Mouse (Mus musculus): ENCODE measurements around the gene Sgtb. TPM values are rescaled to one million over a fixed set of nuclear protein-coding genes. Genes with fewer than 3 reads are reported as not detected.

Sgtb gene
- polyA plus RNA-seq, 1 experiment from 2014 or later, result 8.2 TPM

DNA sequence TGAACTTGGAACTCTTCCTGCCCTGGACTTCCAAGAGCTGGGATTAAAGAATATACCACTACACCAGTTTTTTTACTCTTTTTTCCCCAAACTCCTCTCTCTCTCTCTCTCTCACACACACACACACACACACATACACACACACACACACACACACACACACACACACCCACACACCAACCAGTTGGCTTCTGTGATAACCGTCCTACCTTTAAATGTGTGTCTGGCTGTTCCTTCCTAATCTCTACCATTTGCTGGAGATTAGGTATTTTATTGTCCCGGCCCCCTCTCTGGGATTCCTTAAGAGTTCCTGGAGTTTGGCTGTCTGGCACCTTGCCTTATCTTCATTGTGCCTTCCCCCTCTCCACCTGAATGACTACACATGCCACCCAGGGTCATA is 24.9 kb upstream of the Sgtb start:
- H3K9ac ChIP-seq, result no peak overlapping the region
- H3K36me3 ChIP-seq, result no peaks in the 10 kb centered on the region
- no peaks in the 10 kb centered on the region for H3K9me3 ChIP-seq
- H3K4me1 ChIP-seq, result no peaks in the 10 kb centered on the region
- no peaks in the 10 kb centered on the region for H3K27me3 ChIP-seq
- H3K4me3 ChIP-seq, result no peak overlapping the region
- ATAC-seq (ENCODE audit: low FRiP score, low read depth), result no peak
- 55% methylated on average over 2 of the region's 2 CpGs for WGBS
- H3K4me2 ChIP-seq (replicated peaks), result no peak overlapping the region
- H3K27ac ChIP-seq, result no peak overlapping the region

DNA sequence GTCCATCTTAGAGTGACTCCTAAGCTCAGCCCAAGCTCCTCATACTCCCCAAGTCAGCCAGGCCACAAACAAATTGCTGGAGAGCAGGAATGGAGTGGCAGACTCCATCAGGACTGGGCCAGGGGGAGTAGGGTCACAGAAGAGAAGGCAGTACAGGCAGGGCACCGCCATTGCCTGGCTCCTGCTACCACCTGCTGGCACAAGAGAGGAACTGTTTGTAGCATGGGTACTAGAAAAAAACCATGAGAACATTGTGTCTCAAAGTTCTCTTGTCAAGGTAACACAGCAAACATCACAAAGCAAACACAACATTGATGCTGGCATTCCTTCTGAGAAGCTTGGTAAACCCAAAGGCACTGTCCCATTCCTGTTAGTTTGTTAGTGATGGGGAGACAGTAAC is 20.2 kb upstream of the Sgtb start:
- Histone ChIP-seq H3K4me1 (no peaks in the 10 kb centered on the region), H3K36me3 (no peaks in the 10 kb centered on the region), H3K4me3 (no peak overlapping the region), H3K27me3 (no peaks in the 10 kb centered on the region), H3K27ac (no peak overlapping the region), H3K9ac (no peak overlapping the region), H3K9me3 (no peaks in the 10 kb centered on the region), H3K4me2 (replicated peaks) (no peak overlapping the region)
- 23% methylated on average over 1 of the region's 1 CpGs for WGBS
- ATAC-seq (ENCODE audit: low FRiP score, low read depth), result peak; percentile 78; the same call in 1 of the 2 replicates

- no peak overlapping the region for H3K27ac ChIP-seq
- ATAC-seq (ENCODE audit: low FRiP score, low read depth), result no peak
- no peaks in the 10 kb centered on the region for H3K9me3 ChIP-seq
- 21% methylated on average over 1 of the region's 1 CpGs for WGBS
- H3K36me3 ChIP-seq, result no peaks in the 10 kb centered on the region
- H3K4me3 ChIP-seq, result no peak overlapping the region
- H3K4me2 ChIP-seq (replicated peaks), result no peak overlapping the region
- H3K9ac ChIP-seq, result no peak overlapping the region
- H3K4me1 ChIP-seq, result peaks cover 7% of the 10 kb centered on the region; the same call in 1 of the 2 replicates
- no peaks in the 10 kb centered on the region for H3K27me3 ChIP-seq
Measured at GRCm38 (mm10) chr13:104091734-104092133, 17.8 kb upstream of the Sgtb start.

GRCm38 (mm10) chr13:104094531-104095385 is 14.8 kb upstream of the Sgtb start:
- Histone ChIP-seq H3K9me3 (no peaks in the 10 kb centered on the region), H3K4me2 (replicated peaks) (no peak overlapping the region), H3K4me1 (peaks cover 7% of the 10 kb centered on the region; the same call in 1 of the 2 replicates), H3K27ac (no peak overlapping the region), H3K9ac (no peak overlapping the region), H3K27me3 (no peaks in the 10 kb centered on the region), H3K36me3 (no peaks in the 10 kb centered on the region), H3K4me3 (no peak overlapping the region)
- ATAC-seq (ENCODE audit: low FRiP score, low read depth), result no peak
- 76% methylated on average over 11 of the region's 11 CpGs for WGBS

GRCm38 (mm10) chr13:104095955-104096354 is 13.6 kb upstream of the Sgtb start:
- Histone ChIP-seq H3K4me2 (replicated peaks) (no peak overlapping the region), H3K4me1 (peaks cover 7% of the 10 kb centered on the region; the same call in 1 of the 2 replicates), H3K9me3 (no peaks in the 10 kb centered on the region), H3K4me3 (no peak overlapping the region), H3K9ac (no peak overlapping the region), H3K27me3 (no peaks in the 10 kb centered on the region), H3K27ac (no peak overlapping the region), H3K36me3 (no peaks in the 10 kb centered on the region)
- no peak for ATAC-seq (ENCODE audit: low FRiP score, low read depth)
- WGBS, result 71% methylated on average over 7 of the region's 7 CpGs

GRCm38 (mm10) chr13:104097190-104097589 is 12.4 kb upstream of the Sgtb start:
- no peak for ATAC-seq (ENCODE audit: low FRiP score, low read depth)
- Histone ChIP-seq H3K9me3 (no peaks in the 10 kb centered on the region), H3K9ac (no peak overlapping the region), H3K36me3 (no peaks in the 10 kb centered on the region), H3K4me2 (replicated peaks) (no peak overlapping the region), H3K4me3 (no peak overlapping the region), H3K27me3 (no peaks in the 10 kb centered on the region), H3K4me1 (peaks cover 7% of the 10 kb centered on the region; the same call in 1 of the 2 replicates), H3K27ac (no peak overlapping the region)
- WGBS, result 93% methylated on average over 7 of the region's 7 CpGs

- Histone ChIP-seq H3K4me1 (no peaks in the 10 kb centered on the region), H3K4me2 (replicated peaks) (no peak overlapping the region), H3K9me3 (peaks cover 8% of the 10 kb centered on the region), H3K36me3 (no peaks in the 10 kb centered on the region; the same call in 1 of the 2 replicates), H3K27ac (no peak overlapping the region), H3K9ac (no peak overlapping the region), H3K4me3 (no peak overlapping the region), H3K27me3 (no peaks in the 10 kb centered on the region)
- no peak for ATAC-seq (ENCODE audit: low FRiP score, low read depth)
- 84% methylated on average over 4 of the region's 4 CpGs for WGBS
Measured at GRCm38 (mm10) chr13:104100416-104100815, 9.1 kb upstream of the Sgtb start.

DNA sequence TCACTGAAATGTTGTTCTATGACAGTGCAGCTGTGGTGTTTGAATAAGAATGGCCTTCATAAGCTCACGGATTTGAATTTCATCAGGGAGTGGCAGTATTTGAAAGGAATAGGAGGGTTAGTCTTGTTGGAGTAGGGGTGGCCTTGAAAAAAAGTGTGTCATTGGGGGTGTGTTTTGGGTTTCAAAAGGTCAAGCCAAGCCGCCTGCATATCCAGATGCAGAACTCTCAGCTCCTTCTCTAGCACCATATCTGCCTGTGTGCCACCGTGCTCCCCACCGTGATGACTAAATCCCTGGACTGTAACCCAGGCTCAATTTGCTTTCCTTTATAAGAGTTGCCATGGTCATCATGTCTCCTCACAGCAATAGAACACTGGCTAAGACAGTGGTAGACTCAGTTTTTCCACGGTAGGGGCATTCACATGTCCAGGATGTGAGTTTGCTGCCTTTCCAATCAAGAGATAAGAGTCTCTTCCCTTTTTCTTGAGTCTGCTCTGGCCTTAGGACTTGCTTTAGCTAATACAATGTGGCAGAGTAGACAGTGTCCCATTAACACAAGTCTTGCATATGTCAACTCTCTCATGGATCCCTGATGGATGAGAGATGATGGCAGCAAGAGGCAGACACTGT is 7.8 kb upstream of the Sgtb start:
- H3K4me1 ChIP-seq, result no peaks in the 10 kb centered on the region
- H3K4me2 ChIP-seq (replicated peaks), result no peak overlapping the region
- H3K36me3 ChIP-seq, result no peaks in the 10 kb centered on the region; the same call in 1 of the 2 replicates
- H3K9ac ChIP-seq, result no peak overlapping the region
- no peak overlapping the region for H3K27ac ChIP-seq
- 90% methylated on average over 5 of the region's 5 CpGs for WGBS
- H3K27me3 ChIP-seq, result no peaks in the 10 kb centered on the region
- peaks cover 8% of the 10 kb centered on the region for H3K9me3 ChIP-seq
- H3K4me3 ChIP-seq, result no peak overlapping the region
- no peak for ATAC-seq (ENCODE audit: low FRiP score, low read depth)

DNA sequence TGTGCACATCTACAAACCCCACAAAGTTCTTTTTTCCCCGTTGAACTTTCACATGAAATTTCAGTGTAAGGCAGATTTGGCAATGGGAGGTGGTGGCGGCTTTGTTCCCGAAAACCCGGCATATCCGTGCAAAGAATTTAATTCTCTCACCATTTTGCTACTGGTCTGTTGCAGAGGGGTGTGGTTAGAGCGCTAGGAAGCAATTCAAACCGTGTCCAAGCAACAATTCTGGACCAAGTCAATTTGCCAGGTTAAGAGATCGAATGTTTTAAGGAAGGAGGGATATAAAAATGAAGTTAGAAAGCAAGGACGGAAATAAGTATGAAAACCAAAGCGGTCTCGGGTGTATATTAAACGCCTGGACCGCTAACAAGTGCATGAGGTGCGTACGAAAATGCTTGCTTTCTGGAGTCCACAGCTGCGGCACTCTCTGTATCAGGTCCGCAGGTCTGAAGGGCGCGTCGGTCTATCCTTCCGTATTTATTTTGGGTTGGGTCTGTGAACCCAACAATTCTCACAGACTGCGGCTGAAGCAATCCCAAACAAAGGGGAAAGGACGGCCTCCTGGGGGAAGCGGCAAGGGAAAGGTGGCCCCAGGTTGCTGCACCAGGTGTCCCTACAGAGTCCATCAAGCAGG is 772 bp upstream of the Sgtb start:
- H3K27me3 ChIP-seq, result no peaks in the 10 kb centered on the region
- peaks cover 8% of the 10 kb centered on the region for H3K9me3 ChIP-seq
- H3K4me2 ChIP-seq (replicated peaks), result peak overlapping the region; percentile 95
- peak overlapping the region; percentile 84 for H3K4me3 ChIP-seq
- ATAC-seq (ENCODE audit: low FRiP score, low read depth), result peak; percentile 12
- H3K36me3 ChIP-seq, result peaks cover under 1% of the 10 kb centered on the region
- H3K27ac ChIP-seq, result 0 out of 2 replicates have a peak overlapping the region, but pooled peaks have one; percentile 48
- H3K4me1 ChIP-seq, result peaks cover 11% of the 10 kb centered on the region
- 1% methylated on average over 24 of the region's 24 CpGs for WGBS
- peak overlapping the region; percentile 67 for H3K9ac ChIP-seq

GRCm38 (mm10) chr13:104109816-104110521 is 428 bp downstream of the Sgtb start:
- no peaks in the 10 kb centered on the region for H3K27me3 ChIP-seq
- peaks cover 11% of the 10 kb centered on the region for H3K4me1 ChIP-seq
- H3K36me3 ChIP-seq, result peaks cover 10% of the 10 kb centered on the region
- H3K9me3 ChIP-seq, result no peaks in the 10 kb centered on the region
- H3K4me2 ChIP-seq (replicated peaks), result peak overlapping the region; percentile 95
- H3K27ac ChIP-seq, result 0 out of 2 replicates have a peak overlapping the region, but pooled peaks have one; percentile 33
- WGBS, result 2% methylated on average over 38 of the region's 38 CpGs
- peak overlapping the region; percentile 84 for H3K9ac ChIP-seq
- peak; percentile 80 for ATAC-seq (ENCODE audit: low FRiP score, low read depth)
- peak overlapping the region; percentile 84 for H3K4me3 ChIP-seq

GRCm38 (mm10) chr13:104110526-104110925 is 985 bp downstream of the Sgtb start:
- no peak for ATAC-seq (ENCODE audit: low FRiP score, low read depth)
- peaks cover 11% of the 10 kb centered on the region for H3K4me1 ChIP-seq
- 52% methylated on average over 7 of the region's 7 CpGs for WGBS

More at GRCm38 (mm10) chr13:104110526-104110925, 985 bp downstream of the Sgtb start:
- Histone ChIP-seq H3K9ac (peak overlapping the region; percentile 84), H3K9me3 (no peaks in the 10 kb centered on the region), H3K4me2 (replicated peaks) (peak overlapping the region; percentile 95), H3K27ac (no peak overlapping the region), H3K36me3 (peaks cover 16% of the 10 kb centered on the region), H3K4me3 (peak overlapping the region; percentile 84), H3K27me3 (no peaks in the 10 kb centered on the region)
